Mouse (Mus musculus) splenic B cell, adult 2 months (primary cell): ENCODE results near the gene Psen2.

ENCODE experiments used
- DNase-seq: peaks from one replicate; pipeline ENCODE4 v3.0.0-alpha.2; 2011; ENCODE audit warnings: low read depth, low spot score
- H3K27me3 ChIP-seq: 2 replicates; pipeline ENCODE4 v1.6.1; 2012; ENCODE audit warnings: mild to moderate bottlenecking, low read length, moderate library complexity, mixed read lengths; ENCODE audit not compliant: control insufficient read depth, poor library complexity, insufficient read depth, severe bottlenecking
- H3K36me3 ChIP-seq: 2 replicates; pipeline ENCODE4 v1.6.1; 2012; ENCODE audit warnings: mild to moderate bottlenecking, low read length, moderate library complexity, mixed read lengths; ENCODE audit not compliant: control insufficient read depth, poor library complexity, insufficient read depth, severe bottlenecking

Psen2 gene

GRCm38 (mm10) chr1:180263364-180263997, at the start of gene Psen2:
TSS of gene Psen2 (minus strand) at chr1:180263438.
- Histone ChIP-seq H3K27me3 (no peaks in the 10 kb centered on the region), H3K36me3 (no peaks in the 10 kb centered on the region)
- DNase-seq, result peak; percentile 61

- H3K27me3 ChIP-seq, result no peaks in the 10 kb centered on the region
- no peak for DNase-seq
- H3K36me3 ChIP-seq, result no peaks in the 10 kb centered on the region
These were observed 49.6 kb upstream of the Psen2 start for GRCm38 (mm10) chr1:180312792-180313311.

- no peak for DNase-seq
- Histone ChIP-seq H3K27me3 (no peaks in the 10 kb centered on the region), H3K36me3 (no peaks in the 10 kb centered on the region)
These were observed 49.0 kb upstream of the Psen2 start for GRCm38 (mm10) chr1:180312286-180312685.

GRCm38 (mm10) chr1:180308897-180309296, 45.7 kb upstream of the Psen2 start:
- H3K36me3 ChIP-seq, result no peaks in the 10 kb centered on the region
- DNase-seq, result no peak
- no peaks in the 10 kb centered on the region for H3K27me3 ChIP-seq

DNA sequence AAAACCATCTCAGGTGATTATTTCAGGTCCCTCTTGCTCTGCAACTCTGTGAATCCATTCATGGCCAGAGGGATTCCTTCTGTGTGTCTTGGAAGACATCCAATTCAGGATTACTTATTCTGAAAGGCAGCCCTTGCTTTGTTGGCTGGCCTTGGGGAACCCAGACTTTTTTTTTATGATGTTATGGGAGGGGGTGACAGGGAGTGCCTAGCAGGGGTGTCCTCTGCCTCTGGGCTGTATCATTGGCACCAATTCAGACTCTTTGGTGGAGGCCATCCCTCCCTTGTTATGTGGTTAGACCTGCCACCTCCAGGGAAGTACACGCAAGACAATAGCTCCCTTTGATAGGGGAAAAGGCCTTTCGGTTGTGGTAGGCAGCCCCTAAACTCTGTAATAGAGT, 44.4 kb upstream of the Psen2 start:
- no peaks in the 10 kb centered on the region for H3K27me3 ChIP-seq
- no peak for DNase-seq

GRCm38 (mm10) chr1:180306889-180307288, 43.7 kb upstream of the Psen2 start:
- H3K27me3 ChIP-seq, result no peaks in the 10 kb centered on the region

More for the DNA sequence above, 44.4 kb upstream of the Psen2 start:
- H3K36me3 ChIP-seq, result no peaks in the 10 kb centered on the region

GRCm38 (mm10) chr1:180303600-180303999, 40.4 kb upstream of the Psen2 start:
- Histone ChIP-seq H3K27me3 (no peaks in the 10 kb centered on the region), H3K36me3 (no peaks in the 10 kb centered on the region)
- no peak for DNase-seq

More at GRCm38 (mm10) chr1:180306889-180307288, 43.7 kb upstream of the Psen2 start:
- DNase-seq, result no peak
- no peaks in the 10 kb centered on the region for H3K36me3 ChIP-seq

- no peaks in the 10 kb centered on the region for H3K27me3 ChIP-seq
- DNase-seq, result no peak
These were observed 39.2 kb upstream of the Psen2 start for GRCm38 (mm10) chr1:180302253-180303120.

GRCm38 (mm10) chr1:180300997-180301396, 37.8 kb upstream of the Psen2 start:
- DNase-seq, result no peak
- H3K36me3 ChIP-seq, result no peaks in the 10 kb centered on the region
- H3K27me3 ChIP-seq, result no peaks in the 10 kb centered on the region

More at GRCm38 (mm10) chr1:180302253-180303120, 39.2 kb upstream of the Psen2 start:
- H3K36me3 ChIP-seq, result no peaks in the 10 kb centered on the region

DNA sequence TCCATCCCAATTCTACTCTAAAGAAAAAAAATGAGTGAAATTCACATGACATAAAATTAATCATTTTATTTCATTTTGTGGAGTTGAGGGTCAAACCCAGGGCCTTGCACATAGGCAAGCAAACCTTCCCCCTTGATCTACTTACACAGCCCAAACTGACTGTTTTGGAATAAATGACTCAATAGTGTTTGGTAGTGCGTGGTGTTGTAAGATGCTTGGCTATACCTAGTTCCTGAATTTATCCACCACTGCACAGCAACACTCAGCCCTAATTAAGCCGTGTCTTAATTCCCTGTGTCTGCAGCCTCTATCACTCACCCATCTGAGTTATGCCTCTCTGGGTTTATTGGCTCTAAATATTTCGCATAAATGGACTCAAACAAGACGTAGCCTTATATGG, 37.1 kb upstream of the Psen2 start:
- H3K36me3 ChIP-seq, result no peaks in the 10 kb centered on the region
- peak; percentile 82 for DNase-seq
- H3K27me3 ChIP-seq, result no peaks in the 10 kb centered on the region

- H3K36me3 ChIP-seq, result no peaks in the 10 kb centered on the region
- DNase-seq, result no peak
These were observed 36.5 kb upstream of the Psen2 start for GRCm38 (mm10) chr1:180299697-180300096.

DNA sequence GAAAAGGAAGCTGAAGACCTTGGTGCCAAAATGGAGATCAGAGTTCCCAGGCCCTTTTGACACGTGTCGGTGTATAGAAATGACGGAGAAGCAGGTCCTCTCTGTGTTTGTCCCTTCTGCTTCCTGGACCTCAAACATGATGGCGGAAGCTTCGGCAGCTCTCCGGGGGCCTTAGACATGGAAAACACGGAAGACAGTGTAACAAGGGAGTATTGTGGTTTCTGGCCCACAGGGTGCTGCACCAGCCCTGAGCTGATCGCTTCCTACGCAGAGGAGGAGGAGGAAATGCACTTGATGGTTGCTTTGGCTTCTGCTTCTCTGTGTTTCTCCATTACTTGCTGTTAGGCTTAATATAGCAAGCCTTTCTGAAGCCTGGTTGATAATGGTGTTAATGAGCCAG, 32.9 kb upstream of the Psen2 start:
- Histone ChIP-seq H3K27me3 (no peaks in the 10 kb centered on the region), H3K36me3 (no peaks in the 10 kb centered on the region)
- DNase-seq, result peak; percentile 56

More at GRCm38 (mm10) chr1:180299697-180300096, 36.5 kb upstream of the Psen2 start:
- H3K27me3 ChIP-seq, result no peaks in the 10 kb centered on the region

- H3K36me3 ChIP-seq, result no peaks in the 10 kb centered on the region
- no peaks in the 10 kb centered on the region for H3K27me3 ChIP-seq
- no peak for DNase-seq
These were observed 27.1 kb upstream of the Psen2 start for GRCm38 (mm10) chr1:180290358-180290757.

DNA sequence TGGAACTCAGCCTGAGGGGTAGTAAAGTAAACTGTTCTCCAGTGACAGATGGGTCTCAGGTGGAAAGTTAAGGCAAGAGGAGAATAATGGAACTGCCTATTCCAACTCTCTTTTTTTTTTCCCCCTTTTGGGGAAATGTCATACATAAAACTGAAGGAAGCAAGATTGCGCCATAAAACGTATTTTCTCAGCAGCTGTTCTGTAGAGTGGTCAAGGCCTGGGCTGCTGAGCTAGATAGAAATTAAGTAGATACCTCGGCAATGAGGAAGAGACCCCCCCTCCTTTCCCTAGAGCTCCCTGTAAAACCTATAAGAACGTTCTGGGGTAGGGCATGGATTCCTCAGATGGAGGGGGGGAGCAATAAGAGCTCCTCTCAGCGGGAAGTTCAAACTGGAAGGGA, 26.6 kb upstream of the Psen2 start:
- Histone ChIP-seq H3K36me3 (no peaks in the 10 kb centered on the region), H3K27me3 (no peaks in the 10 kb centered on the region)
- DNase-seq, result no peak

DNA sequence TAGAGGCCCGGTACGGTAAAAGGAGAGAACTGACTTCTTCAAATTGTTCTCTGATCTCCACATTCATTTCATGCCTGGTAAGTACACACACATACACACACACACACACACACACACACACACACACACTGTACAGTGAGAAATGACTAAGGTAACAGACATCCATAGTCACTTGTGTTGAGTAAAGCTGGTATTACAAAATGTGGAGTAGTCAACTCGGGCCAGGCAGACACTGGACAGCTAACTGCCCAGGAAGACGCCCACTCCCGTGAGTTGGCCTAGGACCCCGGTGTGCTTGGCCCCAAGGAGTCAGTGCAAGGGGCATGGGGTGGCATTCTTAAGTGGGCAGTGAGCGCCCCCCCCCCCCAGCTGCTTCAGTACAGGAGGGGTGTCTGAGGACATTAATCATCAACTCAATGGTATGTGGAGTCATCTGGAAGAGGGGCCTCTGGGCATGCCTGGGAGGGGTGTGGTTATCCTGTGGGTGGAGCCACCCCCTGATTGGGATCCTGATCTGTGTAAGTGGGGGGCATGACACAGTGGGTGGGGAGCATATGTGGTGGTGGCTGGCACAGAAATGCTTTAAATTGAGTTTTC, 25.7 kb upstream of the Psen2 start:
- no peak for DNase-seq
- Histone ChIP-seq H3K27me3 (no peaks in the 10 kb centered on the region), H3K36me3 (no peaks in the 10 kb centered on the region)
